Mouse (Mus musculus) heart, embryonic 13.5 days (tissue): ENCODE results near the gene Mtap. TPM values are rescaled to one million over a fixed set of nuclear protein-coding genes. Genes with fewer than 3 reads are reported as not detected.

ENCODE experiments used
- ATAC-seq: fragments of 200-750 bp; cut with Nextera tagmentation; 2 replicates; pipeline ENCODE4 v1.8.0; 2017; ENCODE audit warnings: moderate TSS enrichment; ENCODE audit not compliant: insufficient number of reproducible peaks, low FRiP score, low TSS enrichment; ENCODE audit errors: extremely low read depth
- H3K27ac ChIP-seq: fragments of 300-500 bp; sonication (generic); replicated peaks from 2 replicates; pipeline ENCODE4 v1.5.1; 2015; ENCODE audit warnings: moderate library complexity, mild to moderate bottlenecking, inconsistent platforms
- H3K27me3 ChIP-seq: fragments of 300-500 bp; sonication (generic); replicated peaks from 2 replicates; pipeline ENCODE4 v1.6.1; 2015; ENCODE audit warnings: mild to moderate bottlenecking, inconsistent platforms
- H3K36me3 ChIP-seq: fragments of 300-500 bp; sonication (generic); 2 replicates; pipeline ENCODE4 v1.6.1; 2015; ENCODE audit warnings: mild to moderate bottlenecking, inconsistent platforms
- H3K4me1 ChIP-seq: fragments of 300-500 bp; sonication (generic); 2 replicates; pipeline ENCODE4 v1.6.1; 2015; ENCODE audit warnings: inconsistent platforms
- H3K4me2 ChIP-seq: fragments of 300-500 bp; sonication (generic); 2 replicates; pipeline ENCODE4 v1.6.1; 2015; ENCODE audit warnings: inconsistent platforms, mild to moderate bottlenecking, moderate library complexity
- H3K4me3 ChIP-seq: fragments of 300-500 bp; sonication (generic); 2 replicates; pipeline ENCODE4 v1.5.1; 2015; ENCODE audit warnings: moderate library complexity, mild to moderate bottlenecking, inconsistent platforms
- H3K9ac ChIP-seq: fragments of 300-500 bp; sonication (generic); 2 replicates; pipeline ENCODE4 v1.6.1; 2015; ENCODE audit warnings: inconsistent platforms, mild to moderate bottlenecking, moderate library complexity
- H3K9me3 ChIP-seq: fragments of 300-500 bp; sonication (generic); 2 replicates; pipeline ENCODE4 v1.6.1; 2016; ENCODE audit warnings: inconsistent platforms
- WGBS: fragments of 180-500 bp; shearing (Covaris S2); methylation state at CpG from one replicate; pipeline ENCODE4 v1.1.7; 2015; ENCODE audit warnings: mixed read lengths; 5-methylcytosine and 5-hydroxymethylcytosine counted together
- polyA plus RNA-seq: library from polyadenylated mRNA; unstranded; fragments of >200 nt; fragmentation: Nextera tagmentation; extraction: Ambion mirVana; gene quantifications from 2 replicates; pipeline ENCODE4 v1.2.1, GENCODE M21; 2015

The Mtap gene
- 59.7 and 60.9 TPM in 2 replicates for polyA plus RNA-seq

GRCm38 (mm10) chr4:89136906-89137541 lies at the start of gene Mtap:
TSS of gene Mtap (plus strand) at chr4:89137122.
- peak; percentile 67; the same call in 1 of the 2 replicates for ATAC-seq
- Histone ChIP-seq H3K27ac (peak within 1 kb of the TSS; percentile 94), H3K4me3 (peak within 1 kb of the TSS; percentile 98), H3K27me3 (no peaks in the 10 kb centered on the region), H3K9ac (peak within 1 kb of the TSS; percentile 94), H3K9me3 (no peaks in the 10 kb centered on the region), H3K4me1 (peaks cover 46% of the 10 kb centered on the region), H3K36me3 (no peaks in the 10 kb centered on the region), H3K4me2 (peak within 1 kb of the TSS; percentile 82)
- 1% methylated on average over 31 of the region's 31 CpGs for WGBS

- 84% methylated on average over 7 of the region's 7 CpGs for whole genome bisulfite sequencing
- H3K27ac ChIP-seq: no peak overlapping the region
- H3K9me3 ChIP-seq: no peaks in the 10 kb centered on the region
- H3K4me1 ChIP-seq: no peaks in the 10 kb centered on the region
- H3K27me3 ChIP-seq: no peaks in the 10 kb centered on the region
- H3K4me2 ChIP-seq: no peak overlapping the region
- H3K4me3 ChIP-seq: no peak overlapping the region
- H3K9ac ChIP-seq: no peak overlapping the region
- ATAC-seq: no peak
- no peaks in the 10 kb centered on the region for H3K36me3 ChIP-seq
These were observed 47.8 kb upstream of the Mtap start for GRCm38 (mm10) chr4:89089110-89089509.

- no peaks in the 10 kb centered on the region for H3K36me3 ChIP-seq
- H3K9me3 ChIP-seq: no peaks in the 10 kb centered on the region
- H3K27ac ChIP-seq: no peak overlapping the region
- no peak overlapping the region for H3K4me2 ChIP-seq
- no peak overlapping the region for H3K4me3 ChIP-seq
- no peaks in the 10 kb centered on the region for H3K4me1 ChIP-seq
- H3K9ac ChIP-seq: no peak overlapping the region
- no peaks in the 10 kb centered on the region for H3K27me3 ChIP-seq
- 63% methylated on average over 6 of the region's 6 CpGs for WGBS
- no peak for ATAC-seq
These were observed 46.7 kb upstream of the Mtap start for GRCm38 (mm10) chr4:89090217-89090616.

- Histone ChIP-seq H3K4me2 (no peak overlapping the region), H3K4me3 (no peak overlapping the region), H3K9ac (no peak overlapping the region), H3K4me1 (no peaks in the 10 kb centered on the region), H3K27me3 (no peaks in the 10 kb centered on the region), H3K36me3 (no peaks in the 10 kb centered on the region), H3K9me3 (no peaks in the 10 kb centered on the region), H3K27ac (no peak overlapping the region)
- 51% methylated on average over 5 of the region's 5 CpGs for WGBS
- ATAC-seq: no peak
These were observed 44.8 kb upstream of the Mtap start for GRCm38 (mm10) chr4:89092153-89092552.

GRCm38 (mm10) chr4:89094773-89095172 lies 42.1 kb upstream of the Mtap start:
- Histone ChIP-seq H3K4me3 (no peak overlapping the region), H3K4me2 (no peak overlapping the region), H3K36me3 (no peaks in the 10 kb centered on the region), H3K9me3 (no peaks in the 10 kb centered on the region), H3K9ac (no peak overlapping the region), H3K27me3 (no peaks in the 10 kb centered on the region), H3K4me1 (no peaks in the 10 kb centered on the region), H3K27ac (no peak overlapping the region)
- WGBS: 75% methylated on average over 5 of the region's 5 CpGs
- ATAC-seq: no peak

GRCm38 (mm10) chr4:89098261-89098660 lies 38.7 kb upstream of the Mtap start:
- 59% methylated on average over 5 of the region's 5 CpGs for WGBS
- Histone ChIP-seq H3K27ac (no peak overlapping the region), H3K27me3 (no peaks in the 10 kb centered on the region), H3K4me1 (no peaks in the 10 kb centered on the region), H3K9me3 (no peaks in the 10 kb centered on the region), H3K4me3 (no peak overlapping the region), H3K9ac (no peak overlapping the region), H3K36me3 (no peaks in the 10 kb centered on the region), H3K4me2 (no peak overlapping the region)
- no peak for ATAC-seq

GRCm38 (mm10) chr4:89101276-89101675 lies 35.6 kb upstream of the Mtap start:
- no peak overlapping the region for H3K9ac ChIP-seq
- WGBS: 77% methylated on average over 3 of the region's 3 CpGs
- no peak overlapping the region for H3K4me3 ChIP-seq
- H3K27me3 ChIP-seq: no peaks in the 10 kb centered on the region
- H3K4me2 ChIP-seq: no peak overlapping the region
- no peaks in the 10 kb centered on the region for H3K9me3 ChIP-seq
- H3K36me3 ChIP-seq: no peaks in the 10 kb centered on the region
- H3K4me1 ChIP-seq: no peaks in the 10 kb centered on the region
- no peak overlapping the region for H3K27ac ChIP-seq
- ATAC-seq: no peak

GRCm38 (mm10) chr4:89102283-89102682 lies 34.6 kb upstream of the Mtap start:
- Histone ChIP-seq H3K9me3 (no peaks in the 10 kb centered on the region), H3K9ac (no peak overlapping the region), H3K27ac (no peak overlapping the region), H3K36me3 (no peaks in the 10 kb centered on the region), H3K4me1 (no peaks in the 10 kb centered on the region), H3K4me3 (no peak overlapping the region), H3K27me3 (no peaks in the 10 kb centered on the region), H3K4me2 (no peak overlapping the region)
- no peak for ATAC-seq
- WGBS: 63% methylated on average over 2 of the region's 2 CpGs

- no peak overlapping the region for H3K27ac ChIP-seq
- WGBS: 43% methylated on average over 2 of the region's 2 CpGs
- no peaks in the 10 kb centered on the region for H3K27me3 ChIP-seq
- ATAC-seq: no peak
- H3K4me2 ChIP-seq: no peak overlapping the region
- H3K9ac ChIP-seq: no peak overlapping the region
- no peaks in the 10 kb centered on the region for H3K4me1 ChIP-seq
- no peak overlapping the region for H3K4me3 ChIP-seq
- H3K9me3 ChIP-seq: no peaks in the 10 kb centered on the region
- H3K36me3 ChIP-seq: no peaks in the 10 kb centered on the region
These were observed 31.4 kb upstream of the Mtap start for GRCm38 (mm10) chr4:89105486-89105885.

GRCm38 (mm10) chr4:89106505-89106904 lies 30.4 kb upstream of the Mtap start:
- H3K36me3 ChIP-seq: no peaks in the 10 kb centered on the region
- H3K4me3 ChIP-seq: no peak overlapping the region
- H3K9ac ChIP-seq: no peak overlapping the region
- no peak for ATAC-seq
- no peaks in the 10 kb centered on the region for H3K27me3 ChIP-seq
- no peaks in the 10 kb centered on the region for H3K9me3 ChIP-seq
- no peak overlapping the region for H3K4me2 ChIP-seq
- H3K27ac ChIP-seq: no peak overlapping the region
- no peaks in the 10 kb centered on the region for H3K4me1 ChIP-seq
- 61% methylated on average over 2 of the region's 2 CpGs for WGBS

- 80% methylated on average over 11 of the region's 11 CpGs for WGBS
- Histone ChIP-seq H3K27ac (no peak overlapping the region), H3K4me2 (no peak overlapping the region), H3K9me3 (no peaks in the 10 kb centered on the region), H3K4me3 (no peak overlapping the region), H3K9ac (no peak overlapping the region), H3K4me1 (no peaks in the 10 kb centered on the region), H3K36me3 (no peaks in the 10 kb centered on the region), H3K27me3 (no peaks in the 10 kb centered on the region)
- no peak for ATAC-seq
These were observed 24.7 kb upstream of the Mtap start for GRCm38 (mm10) chr4:89112168-89112710.

- Histone ChIP-seq H3K4me2 (no peak overlapping the region), H3K9ac (no peak overlapping the region), H3K9me3 (no peaks in the 10 kb centered on the region), H3K36me3 (no peaks in the 10 kb centered on the region), H3K27me3 (no peaks in the 10 kb centered on the region), H3K4me3 (no peak overlapping the region), H3K4me1 (no peaks in the 10 kb centered on the region), H3K27ac (no peak overlapping the region)
- 49% methylated on average over 4 of the region's 4 CpGs for WGBS
- ATAC-seq: no peak
These were observed 24.1 kb upstream of the Mtap start for GRCm38 (mm10) chr4:89112782-89113181.
